Mouse (Mus musculus): Measurements from ENCODE around the gene Lim2. TPM values are rescaled to one million over a fixed set of nuclear protein-coding genes. Genes with fewer than 3 reads are reported as not detected.
A peak's percentile ranks its signal among the peaks of the same experiment; 100 is the strongest.

The Lim2 gene
- polyA plus RNA-seq, 1 experiment, result not detected

GRCm38 (mm10) chr7:43465344-43466098, 38.1 kb downstream of the Lim2 start:
- H3K27me3 ChIP-seq (ENCODE audit: control insufficient read depth, insufficient read depth, low read length), result no peaks in the 10 kb centered on the region
- H3K4me1 ChIP-seq (ENCODE audit: control insufficient read depth, insufficient read depth, low read length), result peaks cover 5% of the 10 kb centered on the region; the same call in 1 of the 2 replicates
- H3K27ac ChIP-seq (ENCODE audit: insufficient read depth, low read length), result no peak overlapping the region
- peak overlapping the region; percentile 70 for H3K4me3 ChIP-seq (replicated peaks; ENCODE audit: insufficient read depth, low read depth, low read length)
- DNase-seq, result peak; percentile 63 to 67
- WGBS, result under 1% methylated on average over 33 of the region's 33 CpGs
- TF ChIP-seq CTCF (IDR thresholded peaks at IDR 0.05; ENCODE audit: borderline replicate concordance, insufficient read depth, low read depth, low read length) (no peak), POLR2A (IDR thresholded peaks at IDR 0.05; ENCODE audit: borderline replicate concordance, insufficient read depth, low read length) (no peak)

- peak overlapping the region; percentile 70 for H3K4me3 ChIP-seq (replicated peaks; ENCODE audit: insufficient read depth, low read depth, low read length)
- peak; percentile 77 to 80 for DNase-seq
- WGBS, result 2% methylated on average over 33 of the region's 33 CpGs
- TF ChIP-seq POLR2A (IDR thresholded peaks at IDR 0.05; ENCODE audit: borderline replicate concordance, insufficient read depth, low read length) (no peak), CTCF (IDR thresholded peaks at IDR 0.05; ENCODE audit: borderline replicate concordance, insufficient read depth, low read depth, low read length) (peak; percentile 75)
- H3K27ac ChIP-seq (ENCODE audit: insufficient read depth, low read length), result no peak overlapping the region
- no peaks in the 10 kb centered on the region for H3K27me3 ChIP-seq (ENCODE audit: control insufficient read depth, insufficient read depth, low read length)
- peaks cover 5% of the 10 kb centered on the region; the same call in 1 of the 2 replicates for H3K4me1 ChIP-seq (ENCODE audit: control insufficient read depth, insufficient read depth, low read length)
Measured at GRCm38 (mm10) chr7:43466099-43466694, 38.7 kb downstream of the Lim2 start.

GRCm38 (mm10) chr7:43470373-43470772, 42.9 kb downstream of the Lim2 start:
- peak in 1 of 2 experiments; percentile 44 for DNase-seq
- H3K4me3 ChIP-seq (replicated peaks; ENCODE audit: insufficient read depth, low read depth, low read length), result no peak overlapping the region
- H3K4me1 ChIP-seq (ENCODE audit: control insufficient read depth, insufficient read depth, low read length), result peaks cover 2% of the 10 kb centered on the region; the same call in 1 of the 2 replicates
- TF ChIP-seq POLR2A (IDR thresholded peaks at IDR 0.05; ENCODE audit: borderline replicate concordance, insufficient read depth, low read length) (no peak), CTCF (IDR thresholded peaks at IDR 0.05; ENCODE audit: borderline replicate concordance, insufficient read depth, low read depth, low read length) (peak; percentile 61)
- H3K27me3 ChIP-seq (ENCODE audit: control insufficient read depth, insufficient read depth, low read length), result no peaks in the 10 kb centered on the region
- WGBS, result 48% methylated on average over 8 of the region's 8 CpGs
- H3K27ac ChIP-seq (ENCODE audit: insufficient read depth, low read length), result no peak overlapping the region

GRCm38 (mm10) chr7:43475706-43476105, 48.2 kb downstream of the Lim2 start:
- H3K4me1 ChIP-seq (ENCODE audit: control insufficient read depth, insufficient read depth, low read length), result peaks cover 4% of the 10 kb centered on the region; the same call in 1 of the 2 replicates
- H3K27me3 ChIP-seq (ENCODE audit: control insufficient read depth, insufficient read depth, low read length), result no peaks in the 10 kb centered on the region
- no peak overlapping the region for H3K4me3 ChIP-seq (replicated peaks; ENCODE audit: insufficient read depth, low read depth, low read length)
- no peak overlapping the region for H3K27ac ChIP-seq (ENCODE audit: insufficient read depth, low read length)
- no peak for DNase-seq
- 45% methylated on average over 23 of the region's 23 CpGs for WGBS
- TF ChIP-seq POLR2A (IDR thresholded peaks at IDR 0.05; ENCODE audit: borderline replicate concordance, insufficient read depth, low read length) (no peak), CTCF (IDR thresholded peaks at IDR 0.05; ENCODE audit: borderline replicate concordance, insufficient read depth, low read depth, low read length) (no peak; the same call in 1 of the 2 replicates)

- no peak for DNase-seq
- TF ChIP-seq CTCF (IDR thresholded peaks at IDR 0.05; ENCODE audit: borderline replicate concordance, insufficient read depth, low read depth, low read length) (no peak), POLR2A (IDR thresholded peaks at IDR 0.05; ENCODE audit: borderline replicate concordance, insufficient read depth, low read length) (no peak)
- 45% methylated on average over 13 of the region's 13 CpGs for WGBS
- peaks cover 11% of the 10 kb centered on the region; the same call in 1 of the 2 replicates for H3K4me1 ChIP-seq (ENCODE audit: control insufficient read depth, insufficient read depth, low read length)
- H3K27me3 ChIP-seq (ENCODE audit: control insufficient read depth, insufficient read depth, low read length), result no peaks in the 10 kb centered on the region
- H3K4me3 ChIP-seq (replicated peaks; ENCODE audit: insufficient read depth, low read depth, low read length), result no peak overlapping the region
- H3K27ac ChIP-seq (ENCODE audit: insufficient read depth, low read length), result no peak overlapping the region
Measured at GRCm38 (mm10) chr7:43476376-43476775, 48.9 kb downstream of the Lim2 start.

- no peak overlapping the region for H3K4me3 ChIP-seq (replicated peaks; ENCODE audit: insufficient read depth, low read depth, low read length)
- DNase-seq, result no peak
- no peak overlapping the region for H3K27ac ChIP-seq (ENCODE audit: insufficient read depth, low read length)
- no peaks in the 10 kb centered on the region for H3K27me3 ChIP-seq (ENCODE audit: control insufficient read depth, insufficient read depth, low read length)
- H3K4me1 ChIP-seq (ENCODE audit: control insufficient read depth, insufficient read depth, low read length), result peaks cover 33% of the 10 kb centered on the region
- TF ChIP-seq CTCF (IDR thresholded peaks at IDR 0.05; ENCODE audit: borderline replicate concordance, insufficient read depth, low read depth, low read length) (no peak), POLR2A (IDR thresholded peaks at IDR 0.05; ENCODE audit: borderline replicate concordance, insufficient read depth, low read length) (no peak)
- WGBS, result 52% methylated on average over 3 of the region's 3 CpGs
Measured at GRCm38 (mm10) chr7:43481191-43481590, 53.7 kb downstream of the Lim2 start.

GRCm38 (mm10) chr7:43482090-43482716, 54.7 kb downstream of the Lim2 start:
- H3K27me3 ChIP-seq (ENCODE audit: control insufficient read depth, insufficient read depth, low read length), result no peaks in the 10 kb centered on the region
- DNase-seq, result peak; percentile 35 to 43
- H3K27ac ChIP-seq (ENCODE audit: insufficient read depth, low read length), result no peak overlapping the region
- peaks cover 33% of the 10 kb centered on the region for H3K4me1 ChIP-seq (ENCODE audit: control insufficient read depth, insufficient read depth, low read length)
- H3K4me3 ChIP-seq (replicated peaks; ENCODE audit: insufficient read depth, low read depth, low read length), result no peak overlapping the region
- TF ChIP-seq CTCF (IDR thresholded peaks at IDR 0.05; ENCODE audit: borderline replicate concordance, insufficient read depth, low read depth, low read length) (no peak), POLR2A (IDR thresholded peaks at IDR 0.05; ENCODE audit: borderline replicate concordance, insufficient read depth, low read length) (no peak)
- WGBS, result 24% methylated on average over 8 of the region's 8 CpGs
